ENCODE assay signal across 21 mouse cellular contexts in the genomic region with DNA sequence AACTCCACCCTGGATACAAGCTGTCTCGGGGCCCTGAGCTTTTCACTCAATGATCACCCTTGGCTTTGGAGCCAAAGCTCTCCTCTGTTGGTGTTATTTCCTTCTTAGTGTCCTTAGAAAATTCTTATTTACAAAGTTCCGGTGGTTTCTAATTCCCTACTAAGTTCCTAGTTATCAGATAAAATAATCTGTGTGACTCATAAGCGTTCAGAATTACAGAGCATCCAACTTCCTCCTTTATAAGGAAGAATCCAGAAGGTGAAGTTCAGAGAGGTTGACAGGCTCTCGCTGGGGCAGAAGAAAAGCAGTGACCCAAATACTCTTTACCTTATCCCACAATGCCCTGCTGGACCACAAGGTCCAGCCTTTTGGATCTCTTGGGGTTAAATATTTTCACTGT.
A peak's percentile ranks its signal among the peaks of the same experiment; 100 is the strongest.
DNase-seq lines count a peak whose midpoint lies in the region; ATAC-seq and TF ChIP-seq lines count a peak whose summit lies in the region.
"Had no signal": no experiment of that assay in that cellular context is flagged by ENCODE, and none has a peak within 500 bp of the region (broad histone marks: within the 10 kb centered on the region; RNA-seq: fewer than 3 reads in every experiment).

No protein-coding gene starts in this region.

- WGBS in hindbrain, embryonic 10.5 days: 88% methylated on average over 4 of the region's 4 CpGs
- 92% methylated on average over 4 of the region's 4 CpGs for WGBS in hindbrain, embryonic 14.5 days
- WGBS in intestine, embryonic 15.5 days: 60% methylated on average over 4 of the region's 4 CpGs
- WGBS in forebrain, embryonic 16.5 days: 93% methylated on average over 4 of the region's 4 CpGs

- no peak overlapping the region for H3K4me3 ChIP-seq in hindbrain, embryonic 10.5 days
- no peak overlapping the region for H3K4me3 ChIP-seq in hindbrain, embryonic 14.5 days (replicated peaks; ENCODE audit: low read length)
- no peak overlapping the region for H3K4me3 ChIP-seq in MEL (ENCODE audit: control insufficient read depth in 1 of 2, insufficient read depth in 1 of 2, low read depth in 2 of 2, low read length in 2 of 2)
- H3K4me3 ChIP-seq in intestine, embryonic 15.5 days (replicated peaks): no peak overlapping the region
- H3K4me3 ChIP-seq in forebrain, embryonic 16.5 days (replicated peaks; ENCODE audit: low read length): no peak overlapping the region
- H3K4me3 ChIP-seq: embryonic facial prominence, embryonic 15.5 days; erythroblast, embryonic 14.5 days; forebrain, embryonic 10.5 days; forebrain, embryonic 15.5 days; heart, embryonic 12.5 days; hindbrain, embryonic 12.5 days had no signal

- no peak for DNase-seq in hindbrain, embryonic 10.5 days (ENCODE audit: low spot score)
- no peak for DNase-seq in hindbrain, embryonic 14.5 days (ENCODE audit: low spot score)
- peak; percentile 47 for DNase-seq in MEL (ENCODE audit: low read depth, low spot score)
- DNase-seq in ovary, adult 18-20 months (ENCODE audit: low spot score): no peak
- DNase-seq in urinary bladder, postnatal 10 days (ENCODE audit: low spot score): no peak
- DNase-seq: adrenal gland, postnatal 14 days; cerebellum, adult 18-20 months; cerebellum, adult 9-11 months; cerebellum, postnatal 36 days; embryo, embryonic 11 days; gastrocnemius, postnatal 14 days; kidney, adult 11 months had no signal

- TF ChIP-seq EP300 in MEL (IDR thresholded peaks at IDR 0.05; ENCODE audit: low read depth in 1 of 2, low read length in 2 of 2): peak in 1 of 2 experiments; percentile 60; a peak in 1 of 4 replicates

- H3K36me3 ChIP-seq in hindbrain, embryonic 10.5 days: no peaks in the 10 kb centered on the region
- no peaks in the 10 kb centered on the region for H3K36me3 ChIP-seq in hindbrain, embryonic 14.5 days (replicated peaks; ENCODE audit: control insufficient read depth, insufficient read depth)
- H3K36me3 ChIP-seq in MEL (ENCODE audit: control insufficient read depth in 1 of 2, insufficient read depth in 2 of 2, low read length in 2 of 2): peaks cover 0 to 29% of the 10 kb centered on the region in 2 experiments; a peak in 2 of 4 replicates
- H3K36me3 ChIP-seq in intestine, embryonic 15.5 days: no peaks in the 10 kb centered on the region
- H3K36me3 ChIP-seq in forebrain, embryonic 16.5 days (ENCODE audit: control insufficient read depth, insufficient read depth): no peaks in the 10 kb centered on the region
- H3K36me3 ChIP-seq: embryonic facial prominence, embryonic 15.5 days; forebrain, embryonic 10.5 days; forebrain, embryonic 15.5 days; heart, embryonic 12.5 days; hindbrain, embryonic 12.5 days had no signal

- no peak overlapping the region for H3K4me2 ChIP-seq in hindbrain, embryonic 14.5 days (replicated peaks)
- H3K4me2 ChIP-seq in intestine, embryonic 15.5 days (replicated peaks): no peak overlapping the region
- H3K4me2 ChIP-seq in forebrain, embryonic 16.5 days (ENCODE audit: low read length): no peak overlapping the region
- H3K4me2 ChIP-seq: embryonic facial prominence, embryonic 15.5 days; forebrain, embryonic 15.5 days; heart, embryonic 12.5 days; hindbrain, embryonic 12.5 days had no signal

- no peak overlapping the region for H3K9ac ChIP-seq in hindbrain, embryonic 14.5 days
- no peak overlapping the region for H3K9ac ChIP-seq in MEL (ENCODE audit: control insufficient read depth, low read depth, low read length, poor library complexity, severe bottlenecking)
- H3K9ac ChIP-seq in intestine, embryonic 15.5 days: no peak overlapping the region
- H3K9ac ChIP-seq in forebrain, embryonic 16.5 days (replicated peaks; ENCODE audit: low read depth, low read length): no peak overlapping the region
- H3K9ac ChIP-seq: embryonic facial prominence, embryonic 15.5 days; forebrain, embryonic 15.5 days; heart, embryonic 12.5 days; hindbrain, embryonic 12.5 days had no signal

- peaks cover 3% of the 10 kb centered on the region; the same call in 1 of the 2 replicates for H3K27me3 ChIP-seq in hindbrain, embryonic 10.5 days (ENCODE audit: insufficient read depth, poor library complexity, severe bottlenecking)
- H3K27me3 ChIP-seq in hindbrain, embryonic 14.5 days (ENCODE audit: control insufficient read depth, insufficient read depth, low read length): no peaks in the 10 kb centered on the region
- H3K27me3 ChIP-seq in MEL (ENCODE audit: control insufficient read depth in 1 of 2, insufficient read depth in 2 of 2, low read length in 2 of 2): no peaks in the 10 kb centered on the region
- H3K27me3 ChIP-seq in intestine, embryonic 15.5 days (replicated peaks): no peaks in the 10 kb centered on the region
- H3K27me3 ChIP-seq in forebrain, embryonic 16.5 days (replicated peaks; ENCODE audit: control insufficient read depth, insufficient read depth, low read length): no peaks in the 10 kb centered on the region
- H3K27me3 ChIP-seq: embryonic facial prominence, embryonic 15.5 days; forebrain, embryonic 15.5 days; heart, embryonic 12.5 days; hindbrain, embryonic 12.5 days had no signal

- H3K9me3 ChIP-seq in hindbrain, embryonic 10.5 days: no peaks in the 10 kb centered on the region
- no peaks in the 10 kb centered on the region for H3K9me3 ChIP-seq in hindbrain, embryonic 14.5 days (ENCODE audit: control insufficient read depth, low read length)
- H3K9me3 ChIP-seq in MEL (replicated peaks; ENCODE audit: insufficient read depth, low read length): no peaks in the 10 kb centered on the region
- H3K9me3 ChIP-seq in intestine, embryonic 15.5 days: no peaks in the 10 kb centered on the region
- H3K9me3 ChIP-seq in forebrain, embryonic 16.5 days (ENCODE audit: control insufficient read depth, low read length): no peaks in the 10 kb centered on the region
- H3K9me3 ChIP-seq: embryonic facial prominence, embryonic 15.5 days; forebrain, embryonic 10.5 days; forebrain, embryonic 15.5 days; heart, embryonic 12.5 days; hindbrain, embryonic 12.5 days had no signal

- TF ChIP-seq RAD21 in MEL (IDR thresholded peaks at IDR 0.05; ENCODE audit: low read depth, low read length): no peak

- H3K27ac ChIP-seq in hindbrain, embryonic 10.5 days: peak overlapping the region; percentile 73
- no peak overlapping the region for H3K27ac ChIP-seq in hindbrain, embryonic 14.5 days
- no peak overlapping the region for H3K27ac ChIP-seq in MEL (ENCODE audit: control insufficient read depth, low read depth, low read length)
- no peak overlapping the region for H3K27ac ChIP-seq in intestine, embryonic 15.5 days
- H3K27ac ChIP-seq in forebrain, embryonic 16.5 days (ENCODE audit: low read length): no peak overlapping the region
- H3K27ac ChIP-seq: embryonic facial prominence, embryonic 15.5 days; forebrain, embryonic 10.5 days; forebrain, embryonic 15.5 days had no signal

- ATAC-seq in hindbrain, embryonic 14.5 days (ENCODE audit: low FRiP score): no peak
- peak; percentile 32; the same call in 1 of the 2 replicates for ATAC-seq in intestine, embryonic 15.5 days
- peak; percentile 40 for ATAC-seq in megakaryocyte progenitor cell, adult 5-6 weeks (replicated peaks; ENCODE audit: poor library complexity)
- ATAC-seq in forebrain, embryonic 16.5 days: no peak

- TF ChIP-seq CTCF in MEL (IDR thresholded peaks at IDR 0.05 in 2 of 3, conservative IDR thresholded peaks at IDR 0.05 in 1 of 3; ENCODE audit: control insufficient read depth in 1 of 3, insufficient read depth in 1 of 3, low read depth in 2 of 3, low read length in 3 of 3, poor library complexity in 1 of 3, severe bottlenecking in 1 of 3): no peak

- H3K79me2 ChIP-seq in MEL (ENCODE audit: control insufficient read depth, insufficient read depth, low read length, poor library complexity): no peaks in the 10 kb centered on the region

- no peak for TF ChIP-seq POLR2A in MEL (IDR thresholded peaks at IDR 0.05; ENCODE audit: control insufficient read depth in 1 of 2, insufficient read depth in 1 of 2, low read depth in 1 of 2, low read length in 2 of 2, poor library complexity in 1 of 2)

- H3K4me1 ChIP-seq in hindbrain, embryonic 10.5 days (replicated peaks): peaks cover 40% of the 10 kb centered on the region
- no peaks in the 10 kb centered on the region for H3K4me1 ChIP-seq in hindbrain, embryonic 14.5 days (replicated peaks; ENCODE audit: control insufficient read depth, insufficient read depth, low read length)
- peaks cover 6 to 23% of the 10 kb centered on the region in 2 experiments for H3K4me1 ChIP-seq in MEL (ENCODE audit: control insufficient read depth in 1 of 2, insufficient read depth in 2 of 2, low read length in 2 of 2)
- H3K4me1 ChIP-seq in intestine, embryonic 15.5 days (replicated peaks): 0 out of 2 replicates have a peak, but pooled peaks cover 7% of the 10 kb centered on the region
- H3K4me1 ChIP-seq in forebrain, embryonic 16.5 days (replicated peaks; ENCODE audit: control insufficient read depth, insufficient read depth, low read length): 0 out of 2 replicates have a peak, but pooled peaks cover 2% of the 10 kb centered on the region
- H3K4me1 ChIP-seq: forebrain, embryonic 15.5 days; heart, embryonic 12.5 days had no signal

TF ChIP-seq in MEL, 35 proteins besides CTCF, POLR2A, EP300 and RAD21:
- no peak for TF ChIP-seq SMC3 (IDR thresholded peaks at IDR 0.05; ENCODE audit: low read depth, low read length)
- TF ChIP-seq ELF1 (IDR thresholded peaks at IDR 0.05; ENCODE audit: low read depth, low read length): 0 out of 2 replicates have a peak, but pooled peaks have one; percentile 27
- TF ChIP-seq GATA1 (IDR thresholded peaks at IDR 0.05; ENCODE audit: low read depth, low read length): peak; percentile 37; the same call in 1 of the 2 replicates

Comparison
In these comparisons a context has a peak if more than half of its experiments do, and no peak if none do; other contexts are left out.
1. ATAC-seq: peak in intestine, embryonic 15.5 days (single experiment) and megakaryocyte progenitor cell, adult 5-6 weeks (single experiment); none in hindbrain, embryonic 14.5 days (single experiment) and forebrain, embryonic 16.5 days (single experiment).